Mouse (Mus musculus): ENCODE data around the gene 5430403G16Rik. TPM values are rescaled to one million over a fixed set of nuclear protein-coding genes. Genes with fewer than 3 reads are reported as not detected.

5430403G16Rik gene
- polyA plus RNA-seq (2012; rRNA removed) = 0.80 and 0.88 TPM in 2 replicates

DNA sequence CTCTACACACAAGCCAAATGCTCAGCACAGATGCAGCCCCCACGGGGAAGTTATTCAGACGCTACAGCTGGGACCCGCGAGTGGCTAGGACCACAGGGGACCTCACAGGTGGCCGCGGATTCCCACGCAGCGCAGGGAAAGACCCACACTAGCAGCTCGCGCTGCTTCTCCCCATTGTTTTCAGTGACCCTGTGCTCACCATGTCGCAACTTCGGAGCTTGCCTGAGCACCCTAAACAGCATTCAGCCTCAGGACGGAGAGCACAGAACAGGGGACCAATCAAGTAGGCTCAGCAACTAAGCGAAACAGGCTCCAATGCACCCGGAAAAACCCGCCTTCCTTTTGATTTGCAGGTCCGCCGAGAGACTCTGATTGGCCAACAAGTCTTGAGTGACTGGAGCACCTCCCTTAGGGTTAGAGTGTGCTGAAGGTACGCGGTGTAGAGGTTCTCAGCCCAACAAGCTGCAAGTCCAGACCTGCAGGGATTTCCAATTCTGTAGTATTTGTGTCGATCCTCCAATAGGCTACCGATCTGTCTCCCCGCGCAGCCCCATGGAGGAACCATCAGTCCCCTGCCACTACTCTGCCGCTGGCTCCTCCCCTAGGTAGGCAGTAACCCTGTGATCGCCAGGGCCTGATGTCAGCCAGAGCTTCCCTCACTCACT, at the start of gene 5430403G16Rik:
TSS of gene 5430403G16Rik (minus strand) at position 505 of the 665 bp plus-strand sequence.

Other genes starting within 250 kb of the 5430403G16Rik start
- 20.8 and 26.5 TPM in 2 replicates for gene Crlf2, start 132.0 kb downstream of the 5430403G16Rik start, polyA plus RNA-seq (2012; rRNA removed)
- 3.0 and 3.2 TPM in 2 replicates for gene 4930522L14Rik, start 60.8 kb upstream of the 5430403G16Rik start, polyA plus RNA-seq (2012; rRNA removed)
- gene Gm15446, start 232.4 kb upstream of the 5430403G16Rik start, polyA plus RNA-seq (2012; rRNA removed) = 0.12 and 0.16 TPM in 2 replicates

Measured in central nervous system, embryonic 14 days (tissue).